Mouse (Mus musculus) T-helper 17 cell (primary cell): ENCODE measurements around the gene Vps41.

ENCODE experiments used
- in situ Hi-C, 2 experiments: fragments of 300-600 bp; cut with MboI, MseI; formaldehyde crosslinking; loops; 1 replicate in 1 of 2; 2 replicates in 1 of 2; pipeline ENCODE4 v1.15.1; 2025; ENCODE audit warnings: high pct_unique_total_duplicates in 2 of 2

Gene Vps41

DNA sequence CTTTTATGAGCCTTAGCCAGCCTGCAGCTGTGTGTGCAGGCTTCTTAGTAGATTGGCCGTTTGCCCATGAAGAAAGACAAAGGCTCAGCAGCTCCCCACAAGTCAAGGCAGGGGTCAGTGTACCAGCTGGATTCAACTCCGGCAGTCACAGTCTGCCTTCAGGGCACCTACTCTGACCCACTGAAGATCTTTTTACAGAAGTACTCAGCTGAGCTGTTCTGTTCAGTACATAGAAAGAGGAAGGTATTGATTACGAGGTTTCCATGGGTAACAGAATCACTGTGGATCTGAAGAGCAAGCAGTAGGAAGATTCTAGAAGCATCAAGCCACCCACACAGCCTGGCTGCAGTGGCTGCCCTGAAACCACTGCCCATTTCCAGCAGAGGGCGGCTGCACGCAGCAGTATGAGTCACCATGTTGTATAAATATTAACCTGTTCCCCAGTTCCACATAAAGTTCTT, 151.0 kb downstream of the Vps41 start:
- in situ Hi-C loops = no loop called here

DNA sequence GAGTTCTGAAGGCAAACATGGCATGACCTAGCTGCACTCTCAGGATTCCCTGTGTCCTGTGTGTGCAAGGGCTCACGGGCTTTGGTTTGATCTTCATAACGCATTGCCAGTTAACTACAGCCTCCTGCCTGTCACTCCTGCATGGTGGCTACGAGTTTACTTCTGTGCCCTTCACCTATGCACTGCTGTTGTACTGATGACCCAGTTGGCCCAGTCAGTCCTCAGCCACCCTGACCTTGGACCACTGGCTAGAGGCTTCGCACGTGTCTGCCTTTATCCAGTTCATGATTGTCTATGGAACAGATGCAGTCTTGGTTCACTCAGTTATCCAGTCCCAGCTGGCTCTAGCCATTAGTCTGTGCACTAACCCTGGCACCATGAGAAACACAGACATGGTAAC, 151.7 kb downstream of the Vps41 start:
- in situ Hi-C loops = no loop called here

DNA sequence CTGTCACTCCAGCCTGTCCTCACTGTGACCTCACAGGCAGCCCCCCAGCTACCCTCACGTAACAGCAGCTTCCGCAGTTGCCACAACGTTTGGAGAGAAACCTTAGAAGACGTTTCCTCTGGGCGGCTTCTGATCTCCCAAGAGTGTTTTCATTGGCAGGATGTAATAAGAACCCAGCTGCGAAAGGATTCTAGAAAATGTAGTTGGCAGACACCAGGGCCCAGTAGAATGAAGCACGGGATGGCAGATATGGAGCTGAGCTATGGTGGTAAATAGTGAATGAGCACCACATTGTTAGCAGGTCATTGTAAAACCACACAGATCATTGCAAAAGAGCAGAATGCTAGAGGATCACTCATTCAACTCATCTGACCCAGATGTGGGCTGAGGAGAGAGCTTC, 158.2 kb downstream of the Vps41 start:
- in situ Hi-C loops = no loop called here

DNA sequence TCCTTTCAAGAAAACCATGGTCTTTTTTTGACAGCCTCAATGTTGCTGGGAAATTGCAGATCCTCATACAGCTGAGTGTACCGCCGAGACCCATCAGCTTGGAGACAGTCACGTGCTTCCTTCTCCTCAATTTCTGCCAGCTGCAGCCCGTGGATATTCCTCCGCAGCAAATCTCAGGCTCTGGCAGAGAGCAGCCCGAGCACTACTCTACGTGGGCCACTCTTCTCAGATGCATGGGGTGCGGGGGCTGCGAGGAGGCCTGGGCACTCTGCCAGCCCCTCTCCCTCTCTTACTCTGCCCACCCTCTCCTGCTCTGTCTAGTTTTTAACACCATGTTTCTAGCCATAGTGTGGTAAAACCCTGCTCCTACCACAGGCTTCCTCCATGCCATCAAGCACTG, 175.8 kb downstream of the Vps41 start:
- in situ Hi-C loops = no loop called here

DNA sequence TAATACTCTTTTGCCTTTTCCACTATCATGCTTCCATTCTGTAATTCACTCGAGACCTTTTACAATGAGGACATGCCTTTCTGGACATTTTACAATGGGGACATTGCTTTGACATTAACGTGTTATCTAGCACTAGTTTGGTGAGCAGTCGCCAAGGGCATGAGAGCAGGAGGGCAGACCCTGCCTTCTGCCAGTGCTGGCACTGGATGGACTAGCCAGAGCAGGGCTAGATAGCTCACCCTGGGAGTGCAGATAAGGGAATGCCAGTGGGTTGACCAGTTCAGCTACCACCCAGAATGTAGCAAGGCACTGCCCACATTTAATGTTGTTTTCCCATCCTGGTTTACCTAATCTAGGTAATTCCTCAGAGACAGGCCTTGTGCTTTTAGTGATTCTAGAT, 179.7 kb downstream of the Vps41 start:
- in situ Hi-C loops = no loop called here

DNA sequence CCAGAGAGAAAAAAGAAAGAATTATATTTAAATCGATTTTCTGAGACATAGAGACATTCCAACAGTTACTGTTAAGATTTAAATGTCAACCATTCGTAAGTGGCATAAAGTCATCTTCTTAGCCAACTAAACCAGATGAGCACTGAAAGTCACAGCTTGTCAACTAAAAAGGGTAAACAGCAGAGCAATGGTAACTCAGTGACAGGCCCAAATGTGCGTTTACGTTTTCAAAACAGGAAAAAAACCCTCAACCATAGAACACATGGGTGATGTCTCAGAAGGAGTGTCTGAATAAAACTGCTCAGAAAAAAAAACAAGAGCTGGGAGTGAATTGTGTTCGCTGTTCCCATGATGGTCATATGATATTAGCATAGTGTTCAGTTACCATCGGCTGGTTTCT, 186.5 kb downstream of the Vps41 start:
- in situ Hi-C loops = no loop called here

DNA sequence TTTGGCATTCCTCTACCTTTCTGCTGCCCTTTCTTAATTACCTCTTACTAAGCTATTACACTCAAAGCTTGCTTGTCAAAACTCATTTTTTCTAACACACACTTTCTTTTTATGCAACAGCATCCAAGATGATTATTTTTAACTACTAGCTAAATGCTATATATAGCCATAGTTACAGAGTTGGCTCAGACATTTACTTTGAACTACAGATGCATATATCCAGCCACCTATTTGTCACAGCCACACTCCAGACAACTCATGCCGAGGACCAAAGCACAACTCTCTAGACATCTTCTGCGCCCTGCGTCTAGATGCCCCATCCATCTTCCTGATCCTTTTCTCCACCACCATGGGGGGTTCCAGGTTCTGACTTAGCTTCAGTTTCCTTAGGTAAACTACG, 197.7 kb downstream of the Vps41 start:
- in situ Hi-C loops = loop anchor here in 1 of 2 experiments (10.0 kb wide), 1 partner anchor 1630 kb away; no protein-coding TSS in a partner anchor
